Mouse (Mus musculus) heart, embryonic 13.5 days (tissue): Measurements from ENCODE around the gene Pxn. TPM values are rescaled to one million over a fixed set of nuclear protein-coding genes. Genes with fewer than 3 reads are reported as not detected.
"Not testable (repeated sequence)": the region's sequence is repeated elsewhere in the genome, so short reads cannot be mapped to it uniquely, and the experiment has no call there.

Experiments
- ATAC-seq: fragments of 200-750 bp; cut with Nextera tagmentation; 2 replicates; pipeline ENCODE4 v1.8.0; 2017; ENCODE audit warnings: moderate TSS enrichment; ENCODE audit not compliant: insufficient number of reproducible peaks, low FRiP score, low TSS enrichment; ENCODE audit errors: extremely low read depth
- H3K27ac ChIP-seq: fragments of 300-500 bp; sonication (generic); replicated peaks from 2 replicates; pipeline ENCODE4 v1.5.1; 2015; ENCODE audit warnings: moderate library complexity, mild to moderate bottlenecking, inconsistent platforms
- H3K27me3 ChIP-seq: fragments of 300-500 bp; sonication (generic); replicated peaks from 2 replicates; pipeline ENCODE4 v1.6.1; 2015; ENCODE audit warnings: mild to moderate bottlenecking, inconsistent platforms
- H3K36me3 ChIP-seq: fragments of 300-500 bp; sonication (generic); 2 replicates; pipeline ENCODE4 v1.6.1; 2015; ENCODE audit warnings: mild to moderate bottlenecking, inconsistent platforms
- H3K4me1 ChIP-seq: fragments of 300-500 bp; sonication (generic); 2 replicates; pipeline ENCODE4 v1.6.1; 2015; ENCODE audit warnings: inconsistent platforms
- H3K4me2 ChIP-seq: fragments of 300-500 bp; sonication (generic); 2 replicates; pipeline ENCODE4 v1.6.1; 2015; ENCODE audit warnings: inconsistent platforms, mild to moderate bottlenecking, moderate library complexity
- H3K4me3 ChIP-seq: fragments of 300-500 bp; sonication (generic); 2 replicates; pipeline ENCODE4 v1.5.1; 2015; ENCODE audit warnings: moderate library complexity, mild to moderate bottlenecking, inconsistent platforms
- H3K9ac ChIP-seq: fragments of 300-500 bp; sonication (generic); 2 replicates; pipeline ENCODE4 v1.6.1; 2015; ENCODE audit warnings: inconsistent platforms, mild to moderate bottlenecking, moderate library complexity
- H3K9me3 ChIP-seq: fragments of 300-500 bp; sonication (generic); 2 replicates; pipeline ENCODE4 v1.6.1; 2016; ENCODE audit warnings: inconsistent platforms
- WGBS: fragments of 180-500 bp; shearing (Covaris S2); methylation state at CpG from one replicate; pipeline ENCODE4 v1.1.7; 2015; ENCODE audit warnings: mixed read lengths; 5-methylcytosine and 5-hydroxymethylcytosine counted together
- polyA plus RNA-seq: library from polyadenylated mRNA; unstranded; fragments of >200 nt; fragmentation: Nextera tagmentation; extraction: Ambion mirVana; gene quantifications from 2 replicates; pipeline ENCODE4 v1.2.1, GENCODE M21; 2015

The Pxn gene
- polyA plus RNA-seq, 1 experiment from 2014 or later, result 31.7 TPM

- H3K4me1 ChIP-seq, result peaks cover 69% of the 10 kb centered on the region
- WGBS, result 94% methylated on average over 14 of the region's 14 CpGs
- H3K9me3 ChIP-seq, result no peaks in the 10 kb centered on the region
These were observed 6.8 kb downstream of the Pxn start for GRCm38 (mm10) chr5:115513246-115513645.

GRCm38 (mm10) chr5:115513721-115514120 is 7.2 kb downstream of the Pxn start:
- H3K9me3 ChIP-seq, result no peaks in the 10 kb centered on the region
- peak overlapping the region; percentile 95 for H3K27ac ChIP-seq
- peaks cover 64% of the 10 kb centered on the region for H3K4me1 ChIP-seq
- no peak for ATAC-seq
- H3K27me3 ChIP-seq, result no peaks in the 10 kb centered on the region
- 91% methylated on average over 16 of the region's 16 CpGs for WGBS
- peaks cover 32% of the 10 kb centered on the region for H3K36me3 ChIP-seq
- H3K4me2 ChIP-seq, result no peak overlapping the region
- no peak overlapping the region for H3K4me3 ChIP-seq
- H3K9ac ChIP-seq, result 0 out of 2 replicates have a peak overlapping the region, but pooled peaks have one; percentile 73

More at GRCm38 (mm10) chr5:115513246-115513645, 6.8 kb downstream of the Pxn start:
- H3K4me3 ChIP-seq, result no peak overlapping the region
- H3K27ac ChIP-seq, result peak overlapping the region; percentile 95; the same call in 1 of the 2 replicates
- H3K9ac ChIP-seq, result no peak overlapping the region
- ATAC-seq, result no peak
- peaks cover 29% of the 10 kb centered on the region for H3K36me3 ChIP-seq
- H3K4me2 ChIP-seq, result no peak overlapping the region
- no peaks in the 10 kb centered on the region for H3K27me3 ChIP-seq

DNA sequence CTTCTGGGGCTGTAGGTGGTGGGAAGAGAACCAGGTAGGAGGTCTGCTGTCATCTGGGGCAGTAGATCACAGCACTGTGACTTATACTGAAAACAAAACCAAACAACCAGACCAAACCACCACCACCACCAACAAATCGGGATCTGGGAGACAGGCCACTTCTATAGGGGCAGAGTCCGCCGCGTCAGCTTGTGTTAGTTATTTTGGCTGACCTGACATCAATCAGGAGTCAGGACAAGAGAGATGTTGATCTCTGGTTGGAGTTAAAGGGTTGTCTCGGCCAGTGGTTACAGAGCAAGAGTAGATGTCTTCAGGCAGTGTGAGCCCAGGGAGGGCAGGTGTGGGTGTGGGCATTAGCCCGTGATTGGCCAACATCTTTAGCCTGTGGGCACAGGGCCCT is 7.9 kb downstream of the Pxn start:
- no peaks in the 10 kb centered on the region for H3K9me3 ChIP-seq
- peak overlapping the region; percentile 95 for H3K27ac ChIP-seq
- peaks cover 32% of the 10 kb centered on the region for H3K36me3 ChIP-seq
- H3K4me2 ChIP-seq, result peak overlapping the region; percentile 60
- no peaks in the 10 kb centered on the region for H3K27me3 ChIP-seq
- H3K9ac ChIP-seq, result peak overlapping the region; percentile 73
- peaks cover 60% of the 10 kb centered on the region for H3K4me1 ChIP-seq
- no peak for ATAC-seq
- WGBS, result 83% methylated on average over 6 of the region's 6 CpGs
- no peak overlapping the region for H3K4me3 ChIP-seq

GRCm38 (mm10) chr5:115514896-115515587 is 8.6 kb downstream of the Pxn start:
- Histone ChIP-seq H3K36me3 (peaks cover 32% of the 10 kb centered on the region), H3K4me1 (peaks cover 57% of the 10 kb centered on the region), H3K9ac (peak overlapping the region; percentile 73), H3K27me3 (no peaks in the 10 kb centered on the region), H3K4me3 (peak overlapping the region; percentile 25), H3K4me2 (peak overlapping the region; percentile 60), H3K27ac (peak overlapping the region; percentile 95), H3K9me3 (no peaks in the 10 kb centered on the region)
- ATAC-seq, result peak; percentile 68
- WGBS, result 51% methylated on average over 20 of the region's 20 CpGs

DNA sequence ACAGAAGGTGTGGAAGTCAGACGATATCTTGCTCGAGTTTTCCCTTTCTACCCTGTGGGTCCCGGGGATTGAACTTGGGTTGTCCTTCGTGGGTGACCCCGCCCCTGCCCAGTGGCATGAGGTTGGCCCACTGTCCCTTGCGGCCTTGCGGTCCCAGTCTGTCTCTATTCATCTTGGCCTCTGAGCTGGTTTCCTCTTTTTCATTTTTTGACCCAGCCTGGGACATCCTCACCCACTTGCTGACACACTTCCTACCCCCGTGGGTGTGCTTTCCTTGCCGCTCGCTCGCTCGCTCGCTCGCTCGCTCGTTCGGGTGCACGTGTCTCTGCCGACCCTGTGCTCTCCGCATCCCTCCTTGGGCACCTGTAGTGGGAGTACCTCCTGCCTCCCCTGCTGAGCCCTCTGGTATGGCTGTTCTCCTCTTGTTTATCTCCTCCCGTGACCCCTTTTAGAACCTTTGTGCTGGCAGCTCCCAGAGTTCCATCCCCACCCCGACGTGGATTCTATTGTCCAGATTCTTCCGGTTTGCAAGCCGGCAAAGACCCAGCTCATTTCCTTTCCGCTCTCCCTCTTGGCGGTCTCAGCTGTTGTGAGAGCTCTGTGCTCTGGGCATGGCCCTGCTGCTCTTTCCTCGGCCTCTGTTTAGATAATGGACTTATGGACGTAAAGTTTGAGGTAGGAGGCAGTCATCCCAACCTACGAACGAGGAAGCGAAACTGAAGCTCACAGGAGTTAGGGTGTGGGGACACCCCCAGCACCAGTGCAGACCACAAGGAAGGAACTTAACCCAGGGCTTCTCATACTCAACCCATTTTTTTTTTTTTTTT is 9.8 kb downstream of the Pxn start:
- Histone ChIP-seq H3K4me3 (no peak overlapping the region), H3K9ac (no peak overlapping the region)

DNA sequence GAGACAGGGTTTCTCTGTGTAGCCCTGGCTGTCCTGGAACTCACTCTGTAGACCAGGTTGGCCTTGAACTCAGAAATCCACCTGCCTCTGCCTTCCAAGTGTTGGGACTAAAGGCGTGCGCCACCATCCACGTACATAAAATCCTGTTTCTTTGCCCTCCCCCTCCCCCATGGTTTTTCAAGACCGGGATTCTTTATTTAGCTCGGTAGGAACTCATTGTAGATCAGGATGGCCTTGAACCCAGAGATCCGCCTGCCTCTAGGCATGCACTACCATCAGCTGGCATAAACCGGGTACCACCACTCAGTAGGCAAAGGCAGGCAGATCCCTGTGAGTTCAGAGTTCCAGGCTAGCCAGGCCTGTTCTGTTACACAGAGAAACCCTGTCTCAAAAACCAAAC is 10.4 kb downstream of the Pxn start:
- H3K36me3 ChIP-seq, result peaks cover 27% of the 10 kb centered on the region
- ATAC-seq, result no peak
- H3K4me1 ChIP-seq, result peaks cover 61% of the 10 kb centered on the region
- no peak overlapping the region for H3K4me3 ChIP-seq
- H3K9ac ChIP-seq, result no peak overlapping the region
- no peaks in the 10 kb centered on the region for H3K27me3 ChIP-seq
- no peaks in the 10 kb centered on the region for H3K9me3 ChIP-seq
- H3K4me2 ChIP-seq, result peak overlapping the region; percentile 60; the same call in 1 of the 2 replicates
- H3K27ac ChIP-seq, result peak overlapping the region; percentile 95
- WGBS, result 77% methylated on average over 7 of the region's 7 CpGs

More for the DNA sequence above, 9.8 kb downstream of the Pxn start:
- ATAC-seq, result no peak
- Histone ChIP-seq H3K27me3 (no peaks in the 10 kb centered on the region), H3K4me1 (peaks cover 59% of the 10 kb centered on the region), H3K9me3 (no peaks in the 10 kb centered on the region), H3K27ac (peak overlapping the region; percentile 95), H3K4me2 (peak overlapping the region; percentile 60), H3K36me3 (peaks cover 27% of the 10 kb centered on the region)
- WGBS, result 54% methylated on average over 32 of the region's 32 CpGs

DNA sequence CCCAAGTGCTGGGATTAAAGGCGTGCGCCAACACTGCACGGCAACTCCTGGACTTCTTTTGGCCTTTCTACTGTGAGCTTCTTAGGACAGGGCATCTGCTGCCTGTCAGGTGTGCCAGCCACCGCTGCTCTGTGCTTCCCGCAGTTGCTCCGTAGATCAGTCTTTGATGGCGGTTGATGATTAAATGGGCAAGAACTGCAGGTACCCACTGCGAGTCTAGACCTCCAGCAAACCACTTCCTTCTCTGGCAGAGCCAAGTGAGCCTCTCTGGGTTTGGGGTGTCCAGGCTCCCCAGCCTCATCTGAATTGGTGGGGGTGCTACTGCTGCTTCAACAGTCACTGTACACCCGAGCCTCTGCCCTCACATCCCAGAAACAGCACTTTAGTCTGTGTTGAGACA is 11.0 kb downstream of the Pxn start:
- WGBS, result 90% methylated on average over 9 of the region's 9 CpGs
- Histone ChIP-seq H3K4me3 (no peak overlapping the region), H3K27me3 (no peaks in the 10 kb centered on the region), H3K4me2 (no peak overlapping the region), H3K9ac (no peak overlapping the region), H3K9me3 (no peaks in the 10 kb centered on the region), H3K4me1 (peaks cover 65% of the 10 kb centered on the region), H3K36me3 (peaks cover 27% of the 10 kb centered on the region), H3K27ac (0 out of 2 replicates have a peak overlapping the region, but pooled peaks have one; percentile 95)
- ATAC-seq, result no peak

DNA sequence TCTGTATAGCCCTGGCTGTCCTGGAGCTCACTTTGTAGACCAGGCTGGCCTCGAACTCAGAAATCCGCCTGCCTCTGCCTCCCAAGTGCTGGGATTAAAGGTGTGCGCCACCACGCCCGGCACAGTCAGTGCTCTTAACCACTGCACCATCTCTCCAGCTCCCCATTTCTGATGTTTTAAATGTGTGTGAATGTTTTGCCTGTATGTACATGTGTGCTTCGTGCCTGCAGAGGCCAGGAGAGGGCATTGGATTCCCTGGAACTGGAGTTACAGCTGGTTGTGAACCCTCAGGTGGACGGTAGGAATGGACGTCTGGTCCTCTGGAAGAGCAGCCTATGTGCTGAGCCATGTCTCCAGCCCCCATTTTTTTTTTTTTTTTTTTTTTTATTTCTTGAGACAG is 11.7 kb downstream of the Pxn start:
- peaks cover 71% of the 10 kb centered on the region for H3K4me1 ChIP-seq
- WGBS, result 88% methylated on average over 8 of the region's 8 CpGs

GRCm38 (mm10) chr5:115520325-115520869 is 13.9 kb downstream of the Pxn start:
- H3K4me3 ChIP-seq, result no peak overlapping the region
- no peak for ATAC-seq
- H3K27ac ChIP-seq, result peak overlapping the region; percentile 86
- peaks cover 71% of the 10 kb centered on the region for H3K4me1 ChIP-seq
- H3K9me3 ChIP-seq, result no peaks in the 10 kb centered on the region
- H3K36me3 ChIP-seq, result peaks cover 16% of the 10 kb centered on the region
- H3K4me2 ChIP-seq, result peak overlapping the region; percentile 35
- 43% methylated on average over 21 of the region's 21 CpGs for WGBS
- H3K9ac ChIP-seq, result peak overlapping the region; percentile 69
- no peaks in the 10 kb centered on the region for H3K27me3 ChIP-seq

More for the DNA sequence above, 11.7 kb downstream of the Pxn start:
- H3K4me3 ChIP-seq, H3K9ac ChIP-seq, H3K27me3 ChIP-seq, H3K9me3 ChIP-seq, H3K4me2 ChIP-seq, ATAC-seq, H3K27ac ChIP-seq: not testable (repeated sequence)
- peaks cover 21% of the 10 kb centered on the region for H3K36me3 ChIP-seq

DNA sequence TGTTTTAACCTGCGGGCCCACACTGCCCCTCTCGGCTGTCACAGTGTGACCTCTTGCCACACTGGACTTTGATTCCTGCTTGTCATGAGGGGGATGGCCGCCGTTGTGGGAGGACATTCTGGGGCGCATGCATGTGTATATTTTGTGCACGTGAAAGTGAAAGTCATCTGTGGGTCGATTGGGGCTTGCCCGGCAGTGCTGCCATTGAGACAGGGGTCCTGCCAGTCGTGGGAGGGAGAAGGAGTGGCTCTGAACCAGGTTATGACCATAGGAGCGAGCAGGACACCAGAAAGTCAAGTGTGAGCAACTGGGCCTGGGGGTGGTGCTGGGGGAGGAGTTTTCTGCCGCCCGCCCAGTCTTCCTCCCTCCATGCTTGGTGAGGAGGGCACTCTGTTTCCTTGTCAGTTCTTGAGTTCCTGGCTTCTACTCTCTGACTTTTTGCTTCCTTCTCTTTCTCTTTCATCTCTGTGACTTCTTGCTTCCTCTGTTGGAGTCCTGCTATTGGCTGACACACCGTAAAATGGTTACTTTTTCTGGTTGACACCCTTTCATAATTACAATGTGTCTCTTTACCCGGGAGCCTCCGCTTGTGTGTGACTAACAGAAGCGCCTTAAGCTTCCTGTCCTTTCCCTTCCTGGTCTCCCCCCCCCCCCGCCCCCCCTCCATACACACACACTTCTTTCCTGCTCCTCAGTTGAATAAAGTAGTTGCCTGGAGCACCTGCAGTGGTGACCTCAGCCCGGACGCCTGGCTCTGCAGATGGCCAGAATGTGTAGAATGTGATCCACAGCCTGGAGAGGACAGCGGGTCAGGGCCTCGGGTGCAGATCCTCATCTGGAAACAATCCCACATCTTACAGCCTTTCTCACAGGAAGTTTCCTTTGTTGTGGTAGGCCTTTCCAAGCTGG is 15.3 kb downstream of the Pxn start:
- Histone ChIP-seq H3K4me2 (peak overlapping the region; percentile 35), H3K27me3 (no peaks in the 10 kb centered on the region), H3K9me3 (no peaks in the 10 kb centered on the region), H3K4me3 (no peak overlapping the region), H3K4me1 (peaks cover 72% of the 10 kb centered on the region), H3K27ac (peak overlapping the region; percentile 86), H3K9ac (peak overlapping the region; percentile 59; the same call in 1 of the 2 replicates), H3K36me3 (peaks cover 20% of the 10 kb centered on the region)
- 57% methylated on average over 21 of the region's 21 CpGs for WGBS
- ATAC-seq, result no peak
